Mouse (Mus musculus): ENCODE results near the gene Bbs9. TPM values are rescaled to one million over a fixed set of nuclear protein-coding genes. Genes with fewer than 3 reads are reported as not detected.

The Bbs9 gene
- polyA plus RNA-seq, 1 experiment from 2014 or later: 13.5 TPM

GRCm38 (mm10) chr9:22735385-22735784 is 259.9 kb downstream of the Bbs9 start:
- no peaks in the 10 kb centered on the region for H3K4me1 ChIP-seq
- H3K9me3 ChIP-seq (replicated peaks): no peaks in the 10 kb centered on the region
- DNase-seq (ENCODE audit: low spot score): no peak
- no peaks in the 10 kb centered on the region for H3K27me3 ChIP-seq (ENCODE audit: low read depth, poor library complexity, severe bottlenecking)
- WGBS: 91% methylated on average over 8 of the region's 8 CpGs
- H3K4me3 ChIP-seq: no peak overlapping the region
- H3K36me3 ChIP-seq: no peaks in the 10 kb centered on the region
- no peak overlapping the region for H3K27ac ChIP-seq

- Histone ChIP-seq H3K27ac (no peak overlapping the region), H3K9me3 (replicated peaks) (no peaks in the 10 kb centered on the region), H3K27me3 (ENCODE audit: low read depth, poor library complexity, severe bottlenecking) (no peaks in the 10 kb centered on the region), H3K36me3 (no peaks in the 10 kb centered on the region), H3K4me3 (no peak overlapping the region), H3K4me1 (no peaks in the 10 kb centered on the region)
- 80% methylated on average over 6 of the region's 6 CpGs for WGBS
- DNase-seq (ENCODE audit: low spot score): no peak
Measured at GRCm38 (mm10) chr9:22737893-22738292, 262.4 kb downstream of the Bbs9 start.

- no peaks in the 10 kb centered on the region for H3K27me3 ChIP-seq (ENCODE audit: low read depth, poor library complexity, severe bottlenecking)
- H3K9me3 ChIP-seq (replicated peaks): no peaks in the 10 kb centered on the region
- no peak overlapping the region for H3K4me3 ChIP-seq
- 93% methylated on average over 3 of the region's 3 CpGs for WGBS
- no peak for DNase-seq (ENCODE audit: low spot score)
- no peaks in the 10 kb centered on the region for H3K36me3 ChIP-seq
- no peak overlapping the region for H3K27ac ChIP-seq
- H3K4me1 ChIP-seq: no peaks in the 10 kb centered on the region
Measured at GRCm38 (mm10) chr9:22738861-22739260, 263.3 kb downstream of the Bbs9 start.

GRCm38 (mm10) chr9:22741967-22742366 is 266.5 kb downstream of the Bbs9 start:
- no peaks in the 10 kb centered on the region for H3K27me3 ChIP-seq (ENCODE audit: low read depth, poor library complexity, severe bottlenecking)
- 96% methylated on average over 1 of the region's 1 CpGs for WGBS

GRCm38 (mm10) chr9:22748617-22749016 is 273.1 kb downstream of the Bbs9 start:
- Histone ChIP-seq H3K4me1 (peaks cover 15% of the 10 kb centered on the region), H3K27me3 (ENCODE audit: low read depth, poor library complexity, severe bottlenecking) (no peaks in the 10 kb centered on the region), H3K9me3 (replicated peaks) (no peaks in the 10 kb centered on the region), H3K4me3 (no peak overlapping the region), H3K27ac (no peak overlapping the region), H3K36me3 (no peaks in the 10 kb centered on the region)
- 88% methylated on average over 2 of the region's 2 CpGs for WGBS
- DNase-seq (ENCODE audit: low spot score): no peak

More at GRCm38 (mm10) chr9:22741967-22742366, 266.5 kb downstream of the Bbs9 start:
- no peaks in the 10 kb centered on the region for H3K36me3 ChIP-seq
- no peak overlapping the region for H3K4me3 ChIP-seq
- no peak overlapping the region for H3K27ac ChIP-seq
- no peaks in the 10 kb centered on the region for H3K4me1 ChIP-seq
- H3K9me3 ChIP-seq (replicated peaks): no peaks in the 10 kb centered on the region
- DNase-seq (ENCODE audit: low spot score): no peak

- no peaks in the 10 kb centered on the region for H3K36me3 ChIP-seq
- no peak overlapping the region for H3K27ac ChIP-seq
- DNase-seq (ENCODE audit: low spot score): no peak
- H3K9me3 ChIP-seq (replicated peaks): no peaks in the 10 kb centered on the region
- no peak overlapping the region for H3K4me3 ChIP-seq
- 74% methylated on average over 17 of the region's 17 CpGs for WGBS
- peaks cover 3% of the 10 kb centered on the region; the same call in 1 of the 2 replicates for H3K27me3 ChIP-seq (ENCODE audit: low read depth, poor library complexity, severe bottlenecking)
- peaks cover 38% of the 10 kb centered on the region for H3K4me1 ChIP-seq
Measured at GRCm38 (mm10) chr9:22750779-22751545, 275.4 kb downstream of the Bbs9 start.

- peaks cover 38% of the 10 kb centered on the region for H3K4me1 ChIP-seq
- H3K27me3 ChIP-seq (ENCODE audit: low read depth, poor library complexity, severe bottlenecking): peaks cover 6% of the 10 kb centered on the region; the same call in 1 of the 2 replicates
Measured at GRCm38 (mm10) chr9:22751546-22751929, 276.0 kb downstream of the Bbs9 start.

GRCm38 (mm10) chr9:22754081-22754672 is 278.7 kb downstream of the Bbs9 start:
- Histone ChIP-seq H3K4me1 (peaks cover 30% of the 10 kb centered on the region), H3K27ac (no peak overlapping the region), H3K36me3 (no peaks in the 10 kb centered on the region), H3K9me3 (replicated peaks) (no peaks in the 10 kb centered on the region), H3K27me3 (ENCODE audit: low read depth, poor library complexity, severe bottlenecking) (peaks cover 6% of the 10 kb centered on the region; the same call in 1 of the 2 replicates), H3K4me3 (no peak overlapping the region)
- DNase-seq (ENCODE audit: low spot score): no peak
- WGBS: 71% methylated on average over 6 of the region's 6 CpGs

More at GRCm38 (mm10) chr9:22751546-22751929, 276.0 kb downstream of the Bbs9 start:
- Histone ChIP-seq H3K36me3 (no peaks in the 10 kb centered on the region), H3K9me3 (replicated peaks) (no peaks in the 10 kb centered on the region), H3K4me3 (no peak overlapping the region), H3K27ac (no peak overlapping the region)
- no peak for DNase-seq (ENCODE audit: low spot score)

GRCm38 (mm10) chr9:22758487-22758886 is 283.0 kb downstream of the Bbs9 start:
- DNase-seq (ENCODE audit: low spot score): no peak
- Histone ChIP-seq H3K4me1 (peaks cover 30% of the 10 kb centered on the region), H3K27me3 (ENCODE audit: low read depth, poor library complexity, severe bottlenecking) (peaks cover 6% of the 10 kb centered on the region; the same call in 1 of the 2 replicates), H3K4me3 (no peak overlapping the region), H3K9me3 (replicated peaks) (no peaks in the 10 kb centered on the region), H3K27ac (no peak overlapping the region), H3K36me3 (no peaks in the 10 kb centered on the region)
- WGBS: 67% methylated on average over 3 of the region's 3 CpGs

- Histone ChIP-seq H3K27ac (no peak overlapping the region), H3K9me3 (replicated peaks) (no peaks in the 10 kb centered on the region), H3K27me3 (ENCODE audit: low read depth, poor library complexity, severe bottlenecking) (peaks cover 6% of the 10 kb centered on the region; the same call in 1 of the 2 replicates), H3K4me1 (peaks cover 22% of the 10 kb centered on the region), H3K4me3 (no peak overlapping the region), H3K36me3 (no peaks in the 10 kb centered on the region)
- WGBS: 58% methylated on average over 3 of the region's 3 CpGs
- DNase-seq (ENCODE audit: low spot score): no peak
Measured at GRCm38 (mm10) chr9:22759241-22759640, 283.7 kb downstream of the Bbs9 start.

- WGBS: 88% methylated on average over 4 of the region's 4 CpGs
- no peak overlapping the region for H3K4me3 ChIP-seq
- H3K36me3 ChIP-seq: no peaks in the 10 kb centered on the region
- no peak overlapping the region for H3K27ac ChIP-seq
- H3K4me1 ChIP-seq: peaks cover 11% of the 10 kb centered on the region
- no peak for DNase-seq (ENCODE audit: low spot score)
- peaks cover 6% of the 10 kb centered on the region; the same call in 1 of the 2 replicates for H3K27me3 ChIP-seq (ENCODE audit: low read depth, poor library complexity, severe bottlenecking)
- no peaks in the 10 kb centered on the region for H3K9me3 ChIP-seq (replicated peaks)
Measured at GRCm38 (mm10) chr9:22760376-22760775, 284.9 kb downstream of the Bbs9 start.

- no peak overlapping the region for H3K27ac ChIP-seq
- 0 out of 2 replicates have a peak, but pooled peaks cover 5% of the 10 kb centered on the region for H3K4me1 ChIP-seq
- DNase-seq (ENCODE audit: low spot score): no peak
- H3K36me3 ChIP-seq: no peaks in the 10 kb centered on the region
- no peaks in the 10 kb centered on the region for H3K27me3 ChIP-seq (ENCODE audit: low read depth, poor library complexity, severe bottlenecking)
- 84% methylated on average over 8 of the region's 8 CpGs for WGBS
- H3K4me3 ChIP-seq: no peak overlapping the region
- no peaks in the 10 kb centered on the region for H3K9me3 ChIP-seq (replicated peaks)
Measured at GRCm38 (mm10) chr9:22761487-22761886, 286.0 kb downstream of the Bbs9 start.

- no peaks in the 10 kb centered on the region for H3K9me3 ChIP-seq (replicated peaks)
- H3K4me1 ChIP-seq: 0 out of 2 replicates have a peak, but pooled peaks cover 5% of the 10 kb centered on the region
- H3K27me3 ChIP-seq (ENCODE audit: low read depth, poor library complexity, severe bottlenecking): no peaks in the 10 kb centered on the region
- no peak overlapping the region for H3K27ac ChIP-seq
- H3K4me3 ChIP-seq: no peak overlapping the region
- no peaks in the 10 kb centered on the region for H3K36me3 ChIP-seq
- no peak for DNase-seq (ENCODE audit: low spot score)
- 79% methylated on average over 4 of the region's 4 CpGs for WGBS
Measured at GRCm38 (mm10) chr9:22765618-22766220, 290.2 kb downstream of the Bbs9 start.
